Mouse (Mus musculus): ENCODE data around the gene Armc7. TPM values are rescaled to one million over a fixed set of nuclear protein-coding genes. Genes with fewer than 3 reads are reported as not detected.
"Not testable (repeated sequence)": the region's sequence is repeated elsewhere in the genome, so short reads cannot be mapped to it uniquely, and the experiment has no call there.

Gene Armc7
- total and polyA plus RNA-seq, 3 experiments, result 7.5 to 12.5 (median 8.7) TPM

- no peaks in the 10 kb centered on the region for H3K79me2 ChIP-seq (replicated peaks; ENCODE audit: control insufficient read depth, extremely low read depth, insufficient read depth, poor library complexity, severe bottlenecking)
- no peak overlapping the region for H3K9ac ChIP-seq (ENCODE audit: insufficient read depth, low read depth)
- H3K27ac ChIP-seq (ENCODE audit: insufficient read depth, low read depth), result no peak overlapping the region
- peaks cover 40% of the 10 kb centered on the region for H3K27me3 ChIP-seq (replicated peaks)
- no peak for DNase-seq (ENCODE audit: extremely low read depth)
- no peaks in the 10 kb centered on the region for H3K36me3 ChIP-seq (replicated peaks in 1 of 2; ENCODE audit: control insufficient read depth in 1 of 2, insufficient read depth in 1 of 2, low read length in 1 of 2)
- in situ Hi-C loops (cut with MboI; ENCODE audit: low pct_ligation_motif_present, low pct_unique_long_range_greater_than_20kb, low sequenced_read_pairs) (no loop called here), dilution Hi-C loops (cut with MboI; ENCODE audit: extremely low pct_ligation_motif_present, extremely low pct_unique_long_range_greater_than_20kb, low sequenced_read_pairs) (no loop called here)
- TF ChIP-seq E2F4 (IDR thresholded peaks at IDR 0.05; ENCODE audit: insufficient replicate concordance, low read depth, low read length) (no peak), MXI1 (IDR thresholded peaks at IDR 0.05; ENCODE audit: low read depth, low read length) (no peak)
- no peak overlapping the region for H3K4me3 ChIP-seq (replicated peaks in 1 of 3; ENCODE audit: low read depth in 2 of 3, low read length in 2 of 3, poor library complexity in 1 of 3)
- peaks cover 20% of the 10 kb centered on the region for H3K9me3 ChIP-seq (replicated peaks; ENCODE audit: low read length)
- no peak overlapping the region for H3K4me2 ChIP-seq (ENCODE audit: insufficient read depth, low read depth, poor library complexity, severe bottlenecking)
- peaks cover 6 to 29% of the 10 kb centered on the region in 2 experiments for H3K4me1 ChIP-seq (ENCODE audit: control insufficient read depth in 1 of 2, insufficient read depth in 2 of 2)
Measured at GRCm38 (mm10) chr11:115452281-115452860, 23.1 kb upstream of the Armc7 start.

GRCm38 (mm10) chr11:115453306-115453705, 22.2 kb upstream of the Armc7 start:
- no peak overlapping the region for H3K27ac ChIP-seq (ENCODE audit: insufficient read depth, low read depth)
- no peak overlapping the region for H3K9ac ChIP-seq (ENCODE audit: insufficient read depth, low read depth)
- DNase-seq (ENCODE audit: extremely low read depth), result no peak
- H3K4me3 ChIP-seq (replicated peaks in 1 of 3; ENCODE audit: low read depth in 2 of 3, low read length in 2 of 3, poor library complexity in 1 of 3), result no peak overlapping the region
- peaks cover 20% of the 10 kb centered on the region for H3K9me3 ChIP-seq (replicated peaks; ENCODE audit: low read length)
- peaks cover 5 to 31% of the 10 kb centered on the region in 2 experiments; a peak in 3 of 4 replicates for H3K4me1 ChIP-seq (ENCODE audit: control insufficient read depth in 1 of 2, insufficient read depth in 2 of 2)
- TF ChIP-seq ZKSCAN1 (IDR thresholded peaks at IDR 0.05; ENCODE audit: borderline replicate concordance, low read depth, low read length) (no peak), MAX (IDR thresholded peaks at IDR 0.05; ENCODE audit: low read length) (no peak), JUND (conservative IDR thresholded peaks at IDR 0.05; ENCODE audit: low read depth, low read length) (no peak), CTCF (conservative IDR thresholded peaks at IDR 0.05 in 1 of 2, IDR thresholded peaks at IDR 0.05 in 1 of 2; ENCODE audit: low read depth in 2 of 2, low read length in 2 of 2) (no peak), SIN3A (IDR thresholded peaks at IDR 0.05; ENCODE audit: low read length) (no peak), ZC3H11A (IDR thresholded peaks at IDR 0.05; ENCODE audit: low read depth, low read length) (no peak), MAFK (IDR thresholded peaks at IDR 0.05; ENCODE audit: insufficient replicate concordance, low read length) (no peak), RCOR1 (conservative IDR thresholded peaks at IDR 0.05; ENCODE audit: low read depth, low read length) (no peak)
- H3K79me2 ChIP-seq (replicated peaks; ENCODE audit: control insufficient read depth, extremely low read depth, insufficient read depth, poor library complexity, severe bottlenecking), result no peaks in the 10 kb centered on the region
- peaks cover 31% of the 10 kb centered on the region for H3K27me3 ChIP-seq (replicated peaks)
- H3K36me3 ChIP-seq (replicated peaks in 1 of 2; ENCODE audit: control insufficient read depth in 1 of 2, insufficient read depth in 1 of 2, low read length in 1 of 2), result no peaks in the 10 kb centered on the region
- no peak overlapping the region for H3K4me2 ChIP-seq (ENCODE audit: insufficient read depth, low read depth, poor library complexity, severe bottlenecking)
- in situ Hi-C loops (cut with MboI; ENCODE audit: low pct_ligation_motif_present, low pct_unique_long_range_greater_than_20kb, low sequenced_read_pairs) (no loop called here), dilution Hi-C loops (cut with MboI; ENCODE audit: extremely low pct_ligation_motif_present, extremely low pct_unique_long_range_greater_than_20kb, low sequenced_read_pairs) (no loop called here)

GRCm38 (mm10) chr11:115454822-115455221, 20.6 kb upstream of the Armc7 start:
- Histone ChIP-seq H3K9me3 (replicated peaks; ENCODE audit: low read length) (peaks cover 20% of the 10 kb centered on the region), H3K4me1 (ENCODE audit: control insufficient read depth in 1 of 2, insufficient read depth in 2 of 2) (peaks cover 5 to 24% of the 10 kb centered on the region in 2 experiments; a peak in 3 of 4 replicates), H3K27me3 (replicated peaks) (peaks cover 19% of the 10 kb centered on the region)
- DNase-seq (ENCODE audit: extremely low read depth); H3K79me2 ChIP-seq (replicated peaks; ENCODE audit: control insufficient read depth, extremely low read depth, insufficient read depth, poor library complexity, severe bottlenecking); H3K4me2 ChIP-seq (ENCODE audit: insufficient read depth, low read depth, poor library complexity, severe bottlenecking); H3K36me3 ChIP-seq (replicated peaks in 1 of 2; ENCODE audit: control insufficient read depth in 1 of 2, insufficient read depth in 1 of 2, low read length in 1 of 2); dilution Hi-C loops (cut with MboI; ENCODE audit: extremely low pct_ligation_motif_present, extremely low pct_unique_long_range_greater_than_20kb, low sequenced_read_pairs); H3K27ac ChIP-seq (ENCODE audit: insufficient read depth, low read depth); H3K4me3 ChIP-seq (replicated peaks in 1 of 3; ENCODE audit: low read depth in 2 of 3, low read length in 2 of 3, poor library complexity in 1 of 3); H3K9ac ChIP-seq (ENCODE audit: insufficient read depth, low read depth); in situ Hi-C loops (cut with MboI; ENCODE audit: low pct_ligation_motif_present, low pct_unique_long_range_greater_than_20kb, low sequenced_read_pairs): not testable (repeated sequence)
